Mouse (Mus musculus): ENCODE measurements around the gene Olfr658.

Gene Olfr658

GRCm38 (mm10) chr7:104646841-104647482 is at the start of gene Olfr658:
Gene Olfr658, minus strand, starts transcription at chr7:104647305.
- no peak for DNase-seq

DNA sequence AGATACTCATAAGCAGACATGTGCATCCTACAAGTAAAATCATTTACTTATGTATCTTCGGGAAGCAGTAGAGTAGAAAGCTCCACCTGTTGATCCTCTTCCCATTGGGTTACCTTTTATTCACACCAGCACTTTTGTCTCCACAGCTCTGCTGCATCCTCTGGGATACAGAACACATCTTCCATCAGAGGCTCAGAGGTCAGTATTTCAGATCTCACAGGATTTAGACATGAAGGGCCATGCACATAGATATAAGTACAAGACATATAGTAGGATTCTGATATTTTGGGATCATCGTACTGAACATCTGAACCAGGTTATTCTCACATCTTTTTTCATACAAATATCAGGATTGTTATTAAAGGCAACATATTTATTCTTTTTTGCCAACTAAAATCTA is 39.1 kb upstream of the Olfr658 start, which contains the start of gene Olfr661:
Gene Olfr661, plus strand, starts transcription at position 301 of the 400 bp plus-strand sequence.
- DNase-seq: no peak

DNA sequence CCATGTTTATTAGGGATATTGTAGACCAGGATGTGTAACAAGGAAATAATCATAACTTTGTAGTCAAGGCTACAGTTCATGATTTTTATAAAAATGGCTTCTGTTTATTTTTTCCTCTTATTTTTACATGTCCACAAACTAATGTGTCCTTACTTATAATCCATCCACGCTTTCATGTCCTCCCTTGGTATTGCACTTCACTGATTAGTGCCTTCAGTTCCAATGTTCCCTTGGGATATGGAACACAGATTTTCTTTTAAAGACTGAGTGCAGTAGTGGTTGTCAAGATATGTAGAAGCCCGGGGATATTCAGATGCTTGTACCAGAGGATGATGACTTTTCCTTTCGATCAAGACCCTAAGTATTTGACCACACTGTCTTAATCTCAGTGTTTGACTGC is 19.3 kb upstream of the Olfr658 start, which contains the start of gene Olfr659:
Gene Olfr659, plus strand, starts transcription at position 301 of the 400 bp plus-strand sequence.
- no peak for DNase-seq

- no peak for DNase-seq
Measured at GRCm38 (mm10) chr7:104624494-104624893, 22.6 kb downstream of the Olfr658 start, which contains the start of gene Olfr657. Gene Olfr657, plus strand, starts transcription at chr7:104624794.

GRCm38 (mm10) chr7:104613655-104614054 is 33.5 kb downstream of the Olfr658 start, which contains the start of gene Olfr656:
Gene Olfr656, plus strand, starts transcription at chr7:104613955.
- no peak for DNase-seq

DNA sequence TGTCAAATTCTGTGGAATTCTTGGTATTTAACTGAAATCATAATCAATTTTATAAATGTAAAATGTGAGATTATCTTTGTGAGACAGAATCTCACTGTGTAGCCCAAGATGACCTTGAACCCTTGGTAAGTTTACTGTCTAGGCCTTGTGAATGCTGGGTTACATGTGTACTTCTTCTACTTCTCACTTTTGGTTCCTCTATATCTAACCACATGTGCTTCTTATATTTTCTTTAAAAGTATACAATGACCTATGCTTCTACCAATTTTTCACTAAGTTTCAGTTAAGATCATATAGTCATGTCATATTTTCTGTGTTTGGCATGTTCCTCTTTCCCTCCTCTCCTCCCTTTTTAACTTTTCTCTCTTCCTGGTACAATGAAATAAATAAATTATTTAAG is 42.4 kb downstream of the Olfr658 start:
- DNase-seq: no peak

DNA sequence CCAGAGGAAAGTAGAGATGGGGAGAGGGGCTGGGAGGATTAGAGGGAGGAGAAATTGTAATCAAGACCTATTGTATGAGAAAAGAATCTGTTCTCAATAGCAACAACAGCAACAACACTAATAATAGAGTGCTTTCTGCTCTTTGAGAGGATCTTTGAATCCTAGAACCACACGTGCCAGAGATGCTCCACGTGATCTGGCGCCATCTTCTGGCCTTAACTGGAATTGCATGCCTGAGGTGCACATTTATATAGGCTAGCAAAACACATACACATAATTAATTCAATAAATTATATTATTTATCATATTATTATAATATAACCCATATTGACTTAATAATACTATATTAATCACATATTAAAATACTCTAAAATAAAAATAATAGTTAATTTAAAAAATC is 43.9 kb downstream of the Olfr658 start:
- DNase-seq: no peak

GRCm38 (mm10) chr7:104601679-104602078 is 45.4 kb downstream of the Olfr658 start, which contains the start of gene Olfr655:
Gene Olfr655, minus strand, starts transcription at chr7:104601779.
- DNase-seq: no peak

All from cerebellum, adult 9-11 months (tissue).